ENCODE assay signal across 14 mouse cellular contexts in the genomic region with DNA sequence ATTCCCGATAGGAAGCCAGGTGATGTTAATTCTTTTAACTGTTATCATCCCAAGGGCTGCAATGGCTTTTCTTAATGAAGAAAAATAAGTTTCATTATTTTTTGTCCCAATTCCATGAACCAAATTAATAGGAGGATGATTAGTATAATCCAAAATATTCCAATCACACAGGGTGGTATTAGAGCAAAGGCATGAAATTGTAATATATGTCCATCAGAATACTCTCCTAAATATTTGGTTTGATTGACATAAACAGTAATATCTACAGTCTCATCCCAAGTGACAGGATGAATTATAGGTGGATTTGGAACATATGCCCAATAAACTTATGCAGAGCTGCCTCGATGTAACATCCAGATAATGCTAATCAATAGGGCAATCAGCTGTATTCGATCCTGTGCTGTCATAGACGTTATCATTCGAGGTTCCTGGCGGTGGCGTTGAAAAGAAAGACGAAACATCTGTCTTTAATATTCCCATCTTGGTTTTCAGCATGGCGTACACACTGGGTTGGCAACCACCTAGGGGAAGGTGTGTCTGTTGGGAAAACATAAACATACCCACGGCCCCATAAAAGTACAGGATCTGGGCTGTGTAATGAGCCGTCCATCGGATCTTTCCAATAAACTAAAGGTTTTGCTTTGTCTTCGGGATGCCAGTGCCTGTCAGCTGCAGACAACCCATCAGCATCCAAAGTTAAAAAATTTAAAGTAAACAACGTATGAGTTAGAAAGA. TPM values are rescaled to one million over a fixed set of nuclear protein-coding genes. Genes with fewer than 3 reads are reported as not detected.
DNase-seq lines count a peak whose midpoint lies in the region; ATAC-seq and TF ChIP-seq lines count a peak whose summit lies in the region.
"Not testable (repeated sequence)": the region's sequence is repeated elsewhere in the genome, so short reads cannot be mapped to it uniquely, and the experiment has no call there.
"Had no signal": no experiment of that assay in that cellular context is flagged by ENCODE, and none has a peak within 500 bp of the region (broad histone marks: within the 10 kb centered on the region; RNA-seq: fewer than 3 reads in every experiment).

No protein-coding gene starts in this region.

- peak; percentile 54; the same call in 1 of the 2 replicates for ATAC-seq in forebrain, embryonic 11.5 days (replicated peaks; ENCODE audit: low FRiP score)
- ATAC-seq in heart, embryonic 15.5 days (replicated peaks; ENCODE audit: insufficient number of reproducible peaks, insufficient read depth, low FRiP score, low read depth) = peak; percentile 37; the same call in 1 of the 2 replicates
- ATAC-seq in hindbrain, embryonic 15.5 days (ENCODE audit: low FRiP score, low read depth) = 0 out of 2 replicates have a peak, but pooled peaks have one; percentile 38
- peak; percentile 37; the same call in 1 of the 2 replicates for ATAC-seq in kidney, postnatal 0 days (replicated peaks; ENCODE audit: low FRiP score, low read depth)
- ATAC-seq in liver, embryonic 14.5 days (ENCODE audit: insufficient read depth) = peak; percentile 30; the same call in 1 of the 2 replicates
- 0 out of 2 replicates have a peak, but pooled peaks have one; percentile 11 for ATAC-seq in megakaryocyte progenitor cell, adult 5-6 weeks (replicated peaks; ENCODE audit: poor library complexity)
- peak; percentile 60; the same call in 1 of the 2 replicates for ATAC-seq in neural tube, embryonic 11.5 days (ENCODE audit: insufficient read depth, low FRiP score, low TSS enrichment)

- TF ChIP-seq EP300 in liver, embryonic 14.5 days (IDR thresholded peaks at IDR 0.05; ENCODE audit: low read depth) = not testable (repeated sequence)

- not testable (repeated sequence) for H3K4me1 ChIP-seq in forebrain, embryonic 11.5 days (replicated peaks; ENCODE audit: control insufficient read depth, insufficient read depth, low read length); heart, embryonic 15.5 days (replicated peaks); hindbrain, embryonic 15.5 days (replicated peaks); kidney, postnatal 0 days (replicated peaks; ENCODE audit: insufficient read depth, low read length); liver, embryonic 14.5 days (replicated peaks; ENCODE audit: control insufficient read depth in 2 of 2, insufficient read depth in 2 of 2, low read length in 1 of 2); neural tube, embryonic 11.5 days (ENCODE audit: control insufficient read depth, insufficient read depth, low read length)

- H3K4me3 ChIP-seq in forebrain, embryonic 11.5 days (ENCODE audit: low read depth, low read length); heart, embryonic 15.5 days; hindbrain, embryonic 15.5 days; kidney, postnatal 0 days (replicated peaks; ENCODE audit: low read depth, low read length); liver, embryonic 14.5 days (ENCODE audit: insufficient read depth in 1 of 2, low read depth in 2 of 2, low read length in 2 of 2); neural tube, embryonic 11.5 days (ENCODE audit: low read depth, low read length): not testable (repeated sequence)

- not testable (repeated sequence) for H3K36me3 ChIP-seq in forebrain, embryonic 11.5 days (ENCODE audit: control insufficient read depth, insufficient read depth, low read length); heart, embryonic 15.5 days; hindbrain, embryonic 15.5 days; kidney, postnatal 0 days (ENCODE audit: insufficient read depth, low read length); liver, embryonic 14.5 days (replicated peaks; ENCODE audit: control insufficient read depth, insufficient read depth, low read depth); neural tube, embryonic 11.5 days (ENCODE audit: control insufficient read depth, insufficient read depth, low read length)

- not testable (repeated sequence) for DNase-seq in forebrain, embryonic 11.5 days (ENCODE audit: low spot score); kidney, postnatal 0 days (ENCODE audit: low spot score); liver, embryonic 14.5 days (ENCODE audit: low read depth in 3 of 3, low spot score in 3 of 3); neural tube, embryonic 11.5 days (ENCODE audit: low spot score)

- H3K27me3 ChIP-seq in forebrain, embryonic 11.5 days (ENCODE audit: control insufficient read depth, insufficient read depth, low read length); heart, embryonic 15.5 days; hindbrain, embryonic 15.5 days; kidney, postnatal 0 days (ENCODE audit: insufficient read depth, low read length); liver, embryonic 14.5 days (ENCODE audit: control insufficient read depth, insufficient read depth, low read length); neural tube, embryonic 11.5 days (ENCODE audit: control insufficient read depth, insufficient read depth, low read length): not testable (repeated sequence)

- 97% methylated on average over 1 of the region's 14 CpGs for WGBS in forebrain, embryonic 11.5 days
- WGBS in heart, embryonic 15.5 days = 89% methylated on average over 1 of the region's 14 CpGs
- WGBS in hindbrain, embryonic 15.5 days = 92% methylated on average over 1 of the region's 14 CpGs
- WGBS in kidney, postnatal 0 days = 93% methylated on average over 1 of the region's 14 CpGs
- 82% methylated on average over 1 of the region's 14 CpGs for WGBS in liver, embryonic 14.5 days (ENCODE audit: insufficient replicate concordance)
- 91% methylated on average over 1 of the region's 14 CpGs for WGBS in neural tube, embryonic 11.5 days

- H3K9ac ChIP-seq in forebrain, embryonic 11.5 days (ENCODE audit: low read length); heart, embryonic 15.5 days; hindbrain, embryonic 15.5 days; kidney, postnatal 0 days (ENCODE audit: low read depth, low read length); liver, embryonic 14.5 days (replicated peaks); neural tube, embryonic 11.5 days (ENCODE audit: low read length): not testable (repeated sequence)

- TF ChIP-seq CTCF in kidney, postnatal 0 days (IDR thresholded peaks at IDR 0.05; ENCODE audit: low read depth); liver, embryonic 14.5 days (IDR thresholded peaks at IDR 0.05; ENCODE audit: low read depth): not testable (repeated sequence)

- H3K27ac ChIP-seq in forebrain, embryonic 11.5 days (ENCODE audit: low read depth, low read length); heart, embryonic 15.5 days; hindbrain, embryonic 15.5 days (replicated peaks); kidney, postnatal 0 days; liver, embryonic 14.5 days; neural tube, embryonic 11.5 days (ENCODE audit: low read depth, low read length): not testable (repeated sequence)

- not testable (repeated sequence) for H3K4me2 ChIP-seq in forebrain, embryonic 11.5 days (ENCODE audit: low read depth, low read length, severe bottlenecking); heart, embryonic 15.5 days; hindbrain, embryonic 15.5 days; kidney, postnatal 0 days (ENCODE audit: low read length); liver, embryonic 14.5 days (ENCODE audit: low read depth); neural tube, embryonic 11.5 days (ENCODE audit: low read depth)

- not testable (repeated sequence) for H3K9me3 ChIP-seq in forebrain, embryonic 11.5 days (ENCODE audit: control insufficient read depth, low read length); heart, embryonic 15.5 days (replicated peaks); hindbrain, embryonic 15.5 days; kidney, postnatal 0 days (replicated peaks; ENCODE audit: low read length); liver, embryonic 14.5 days (ENCODE audit: control insufficient read depth, low read length); neural tube, embryonic 11.5 days (ENCODE audit: control insufficient read depth, low read length)

RNA-seq across cellular contexts. Expression of a gene that starts 37.1 kb away (rescaled TPM):
- not detected in 2 replicates for polyA plus RNA-seq in forebrain, embryonic 11.5 days (2014; fragmentation: Nextera tagmentation; extraction: Ambion mirVana)
- polyA plus RNA-seq in heart, embryonic 15.5 days (2015; fragmentation: Nextera tagmentation; extraction: Ambion mirVana) = not detected in 2 replicates
- not detected in 2 replicates for polyA plus RNA-seq in hindbrain, embryonic 15.5 days (2015; fragmentation: Nextera tagmentation; extraction: Ambion mirVana)
- polyA plus RNA-seq in kidney, postnatal 0 days (2015; fragmentation: Nextera tagmentation; extraction: Ambion mirVana) = not detected in 2 replicates
- polyA plus RNA-seq in liver, embryonic 14.5 days (2012; rRNA removed) = not detected in 2 replicates
- not detected in 2 replicates for polyA plus RNA-seq in liver, embryonic 14.5 days (2014; fragmentation: Nextera tagmentation; extraction: Ambion mirVana)
- 0.27 TPM in 1 of 2 replicates, not detected in the other for total RNA-seq in megakaryocyte progenitor cell, adult 5-6 weeks (2015)
- not detected in 2 replicates for total RNA-seq in megakaryocyte progenitor cell, adult 5-6 weeks (2017)
- polyA plus RNA-seq in neural tube, embryonic 11.5 days (2014; fragmentation: Nextera tagmentation; extraction: Ambion mirVana) = not detected in 2 replicates
- total RNA-seq: adrenal gland, postnatal 25 days; gastrocnemius, postnatal 36 days had no signal
- polyA plus RNA-seq: embryonic facial prominence, embryonic 10.5 days; forebrain, embryonic 15.5 days; heart, embryonic 10.5 days; hindbrain, embryonic 16.5 days; macrophage had no signal
